Mouse (Mus musculus): ENCODE results near the gene Raet1e.
"Not testable (repeated sequence)": the region's sequence is repeated elsewhere in the genome, so short reads cannot be mapped to it uniquely, and the experiment has no call there.

Raet1e gene

GRCm38 (mm10) chr10:22158310-22158999 is at the start of gene Raet1e, which contains the start of gene H60b:
TSS of gene Raet1e (plus strand) at chr10:22158569.
TSS of gene H60b (plus strand) at chr10:22158586.
- peak; percentile 77 for DNase-seq

GRCm38 (mm10) chr10:22140665-22141280 is 17.6 kb upstream of the Raet1e start:
- DNase-seq = peak; percentile 89

GRCm38 (mm10) chr10:22142194-22142593 is 16.2 kb upstream of the Raet1e start:
- peak; percentile 19 for DNase-seq

- no peak for DNase-seq
These were observed 15.4 kb upstream of the Raet1e start for GRCm38 (mm10) chr10:22142926-22143325.

GRCm38 (mm10) chr10:22148441-22149072 is 9.8 kb upstream of the Raet1e start:
- DNase-seq = peak; percentile 86

- DNase-seq = peak; percentile 31
These were observed 9.2 kb upstream of the Raet1e start, which contains the start of gene E030030I06Rik for GRCm38 (mm10) chr10:22149073-22149690. TSS of gene E030030I06Rik (minus strand) at chr10:22149270.

GRCm38 (mm10) chr10:22149691-22150465 is 8.5 kb upstream of the Raet1e start:
- peak; percentile 44 for DNase-seq

GRCm38 (mm10) chr10:22150593-22150992 is 7.8 kb upstream of the Raet1e start:
- peak; percentile 20 for DNase-seq

- DNase-seq = peak; percentile 29
These were observed 7.1 kb upstream of the Raet1e start for GRCm38 (mm10) chr10:22151056-22151862.

- DNase-seq = not testable (repeated sequence)
These were observed 6.3 kb upstream of the Raet1e start for GRCm38 (mm10) chr10:22151863-22152640.

- not testable (repeated sequence) for DNase-seq
These were observed 5.2 kb upstream of the Raet1e start for GRCm38 (mm10) chr10:22153147-22153690.

- peak; percentile 28 for DNase-seq
These were observed 4.2 kb upstream of the Raet1e start for GRCm38 (mm10) chr10:22154127-22154526.

GRCm38 (mm10) chr10:22154871-22155799 is 3.2 kb upstream of the Raet1e start:
- DNase-seq = no peak

- DNase-seq = no peak
These were observed 777 bp downstream of the Raet1e start for GRCm38 (mm10) chr10:22159131-22159561.

GRCm38 (mm10) chr10:22159581-22160140 is 1.3 kb downstream of the Raet1e start:
- no peak for DNase-seq

- DNase-seq = not testable (repeated sequence)
These were observed 4.9 kb downstream of the Raet1e start for GRCm38 (mm10) chr10:22163279-22163678.

GRCm38 (mm10) chr10:22163705-22164583 is 5.6 kb downstream of the Raet1e start:
- peak; percentile 85 for DNase-seq
